Mouse (Mus musculus) adrenal gland, adult 18-20 months (tissue): ENCODE results near the gene Hectd2. TPM values are rescaled to one million over a fixed set of nuclear protein-coding genes. Genes with fewer than 3 reads are reported as not detected.

Experiments used
- DNase-seq, 2 experiments: peaks; one replicate each; pipeline ENCODE4 v3.0.0; 2021 to 2022; ENCODE audit warnings: low spot score in 2 of 2
- total RNA-seq, 2 experiments: library from RNA; stranded (reverse); gene quantifications; 1 replicate in 1 of 2; 2 replicates in 1 of 2; pipeline ENCODE4 v1.2.3; 2021

The Hectd2 gene
- total RNA-seq, 2 experiments from 2014 or later, result 1.4 to 2.7 TPM

GRCm38 (mm10) chr19:36646132-36646828 lies 91.8 kb downstream of the Hectd2 start:
- no peak for DNase-seq

- no peak for DNase-seq
Measured at GRCm38 (mm10) chr19:36652686-36653085, 98.2 kb downstream of the Hectd2 start.

GRCm38 (mm10) chr19:36662734-36663133 lies 108.3 kb downstream of the Hectd2 start:
- no peak for DNase-seq

- DNase-seq, result no peak
Measured at GRCm38 (mm10) chr19:36663918-36664317, 109.5 kb downstream of the Hectd2 start.

- DNase-seq, result no peak
Measured at GRCm38 (mm10) chr19:36664417-36664816, 110.0 kb downstream of the Hectd2 start.

GRCm38 (mm10) chr19:36665206-36665605 lies 110.8 kb downstream of the Hectd2 start:
- DNase-seq, result no peak

GRCm38 (mm10) chr19:36665641-36666040 lies 111.2 kb downstream of the Hectd2 start:
- DNase-seq, result no peak

GRCm38 (mm10) chr19:36666471-36666870 lies 112.0 kb downstream of the Hectd2 start:
- DNase-seq, result no peak

- DNase-seq, result no peak
Measured at GRCm38 (mm10) chr19:36667368-36667767, 112.9 kb downstream of the Hectd2 start.

- no peak for DNase-seq
Measured at GRCm38 (mm10) chr19:36668098-36668497, 113.7 kb downstream of the Hectd2 start.

GRCm38 (mm10) chr19:36668881-36669639 lies 114.6 kb downstream of the Hectd2 start:
- DNase-seq, result no peak

- DNase-seq, result no peak
Measured at GRCm38 (mm10) chr19:36669720-36670451, 115.4 kb downstream of the Hectd2 start.

Other genes with a start within 250 kb of the Hectd2 start
- 10 to 100 TPM; 24.7 to 27.9 TPM for gene Pcgf5, start 206.3 kb upstream of the Hectd2 start, total RNA-seq
- gene Ppp1r3c, start 182.0 kb downstream of the Hectd2 start, total RNA-seq, result 10 to 100 TPM; 38.4 to 74.9 TPM